Mouse (Mus musculus) neural tube, embryonic 15.5 days (tissue): ENCODE data around the gene Phgr1. TPM values are rescaled to one million over a fixed set of nuclear protein-coding genes. Genes with fewer than 3 reads are reported as not detected.

Source experiments
- ATAC-seq: fragments of 200-750 bp; cut with Nextera tagmentation; 2 replicates; pipeline ENCODE4 v1.8.0; 2017; ENCODE audit warnings: mild to moderate bottlenecking, moderate TSS enrichment, moderate library complexity; ENCODE audit not compliant: low FRiP score
- H3K27ac ChIP-seq: fragments of 300-500 bp; sonication (generic); replicated peaks from 2 replicates; pipeline ENCODE4 v1.5.1; 2015; ENCODE audit warnings: mild to moderate bottlenecking, inconsistent platforms
- H3K27me3 ChIP-seq: fragments of 300-500 bp; sonication (generic); replicated peaks from 2 replicates; pipeline ENCODE4 v1.6.1; 2015; ENCODE audit warnings: inconsistent platforms
- H3K36me3 ChIP-seq: fragments of 300-500 bp; sonication (generic); 2 replicates; pipeline ENCODE4 v1.6.1; 2015; ENCODE audit warnings: inconsistent platforms
- H3K4me1 ChIP-seq: fragments of 300-500 bp; sonication (generic); 2 replicates; pipeline ENCODE4 v1.6.1; 2015; ENCODE audit warnings: inconsistent platforms
- H3K4me2 ChIP-seq: fragments of 300-500 bp; sonication (generic); 2 replicates; pipeline ENCODE4 v1.6.1; 2015; ENCODE audit warnings: inconsistent platforms, mild to moderate bottlenecking, moderate library complexity
- H3K4me3 ChIP-seq: fragments of 300-500 bp; sonication (generic); replicated peaks from 2 replicates; pipeline ENCODE4 v1.5.1; 2015; ENCODE audit warnings: mild to moderate bottlenecking, inconsistent platforms
- H3K9ac ChIP-seq: fragments of 300-500 bp; sonication (generic); replicated peaks from 2 replicates; pipeline ENCODE4 v1.6.1; 2015; ENCODE audit warnings: mild to moderate bottlenecking, inconsistent platforms
- H3K9me3 ChIP-seq: fragments of 300-500 bp; sonication (generic); replicated peaks from 2 replicates; pipeline ENCODE4 v1.6.1; 2016; ENCODE audit warnings: inconsistent platforms
- WGBS: fragments of 180-500 bp; shearing (Covaris S2); methylation state at CpG from one replicate; pipeline ENCODE4 v1.1.7; 2015; ENCODE audit warnings: mixed read lengths; 5-methylcytosine and 5-hydroxymethylcytosine counted together
- polyA plus RNA-seq: library from polyadenylated mRNA; unstranded; fragments of >200 nt; fragmentation: Nextera tagmentation; extraction: Ambion mirVana; gene quantifications from 2 replicates; pipeline ENCODE4 v1.2.1, GENCODE M21; 2015

The Phgr1 gene
- polyA plus RNA-seq, 1 experiment from 2014 or later: not detected

- H3K36me3 ChIP-seq: no peaks in the 10 kb centered on the region
- no peaks in the 10 kb centered on the region; the same call in 1 of the 2 replicates for H3K27me3 ChIP-seq
- no peak overlapping the region for H3K4me2 ChIP-seq
- H3K4me3 ChIP-seq: no peak overlapping the region
- 0 out of 2 replicates have a peak overlapping the region, but pooled peaks have one; percentile 84 for H3K27ac ChIP-seq
- no peaks in the 10 kb centered on the region for H3K9me3 ChIP-seq
- peaks cover 41% of the 10 kb centered on the region for H3K4me1 ChIP-seq
- H3K9ac ChIP-seq: no peak overlapping the region
- ATAC-seq: no peak
- 55% methylated on average over 7 of the region's 7 CpGs for WGBS
Measured at GRCm38 (mm10) chr2:118763469-118763868, 9.1 kb upstream of the Phgr1 start.

GRCm38 (mm10) chr2:118764094-118764831 is 8.3 kb upstream of the Phgr1 start:
- Histone ChIP-seq H3K27ac (peak overlapping the region; percentile 37; the same call in 1 of the 2 replicates), H3K9me3 (no peaks in the 10 kb centered on the region), H3K36me3 (no peaks in the 10 kb centered on the region), H3K27me3 (no peaks in the 10 kb centered on the region; the same call in 1 of the 2 replicates), H3K4me3 (no peak overlapping the region), H3K9ac (no peak overlapping the region), H3K4me2 (peak overlapping the region; percentile 15; the same call in 1 of the 2 replicates), H3K4me1 (peaks cover 41% of the 10 kb centered on the region)
- WGBS: 23% methylated on average over 11 of the region's 11 CpGs
- ATAC-seq: no peak

- Histone ChIP-seq H3K36me3 (no peaks in the 10 kb centered on the region), H3K9me3 (no peaks in the 10 kb centered on the region), H3K4me2 (no peak overlapping the region), H3K4me3 (no peak overlapping the region), H3K9ac (no peak overlapping the region), H3K4me1 (peaks cover 41% of the 10 kb centered on the region), H3K27ac (no peak overlapping the region), H3K27me3 (no peaks in the 10 kb centered on the region; the same call in 1 of the 2 replicates)
- no peak for ATAC-seq
- WGBS: 92% methylated on average over 5 of the region's 5 CpGs
Measured at GRCm38 (mm10) chr2:118764875-118765274, 7.7 kb upstream of the Phgr1 start.

GRCm38 (mm10) chr2:118766041-118767033 is 6.2 kb upstream of the Phgr1 start:
- H3K9ac ChIP-seq: no peak overlapping the region
- no peaks in the 10 kb centered on the region for H3K36me3 ChIP-seq
- no peaks in the 10 kb centered on the region for H3K27me3 ChIP-seq
- H3K4me3 ChIP-seq: no peak overlapping the region
- ATAC-seq: no peak
- WGBS: 81% methylated on average over 10 of the region's 10 CpGs
- H3K27ac ChIP-seq: no peak overlapping the region
- H3K4me2 ChIP-seq: no peak overlapping the region
- H3K9me3 ChIP-seq: no peaks in the 10 kb centered on the region
- peaks cover 28% of the 10 kb centered on the region for H3K4me1 ChIP-seq

- H3K4me3 ChIP-seq: no peak overlapping the region
- 90% methylated on average over 2 of the region's 2 CpGs for WGBS
- H3K27me3 ChIP-seq: no peaks in the 10 kb centered on the region
- no peak overlapping the region for H3K9ac ChIP-seq
- no peaks in the 10 kb centered on the region for H3K9me3 ChIP-seq
- H3K36me3 ChIP-seq: no peaks in the 10 kb centered on the region
- no peak overlapping the region for H3K4me2 ChIP-seq
- ATAC-seq: no peak
- no peak overlapping the region for H3K27ac ChIP-seq
- H3K4me1 ChIP-seq: peaks cover 12% of the 10 kb centered on the region
Measured at GRCm38 (mm10) chr2:118774536-118774935, 2.0 kb downstream of the Phgr1 start.

- Histone ChIP-seq H3K27ac (no peak overlapping the region), H3K4me1 (peaks cover 20% of the 10 kb centered on the region), H3K9me3 (no peaks in the 10 kb centered on the region), H3K4me3 (no peak overlapping the region), H3K27me3 (no peaks in the 10 kb centered on the region), H3K36me3 (no peaks in the 10 kb centered on the region), H3K4me2 (no peak overlapping the region), H3K9ac (no peak overlapping the region)
- ATAC-seq: no peak
- WGBS: 75% methylated on average over 1 of the region's 1 CpGs
Measured at GRCm38 (mm10) chr2:118775396-118775795, 2.8 kb downstream of the Phgr1 start.

GRCm38 (mm10) chr2:118775846-118776245 is 3.3 kb downstream of the Phgr1 start:
- 55% methylated on average over 4 of the region's 4 CpGs for WGBS
- no peaks in the 10 kb centered on the region for H3K27me3 ChIP-seq
- H3K9ac ChIP-seq: no peak overlapping the region; the same call in 1 of the 2 replicates
- no peak overlapping the region for H3K4me3 ChIP-seq
- no peaks in the 10 kb centered on the region for H3K36me3 ChIP-seq
- no peak overlapping the region for H3K4me2 ChIP-seq
- no peak overlapping the region for H3K27ac ChIP-seq
- no peaks in the 10 kb centered on the region for H3K9me3 ChIP-seq
- ATAC-seq: no peak
- peaks cover 24% of the 10 kb centered on the region for H3K4me1 ChIP-seq

GRCm38 (mm10) chr2:118776295-118776694 is 3.7 kb downstream of the Phgr1 start:
- H3K9ac ChIP-seq: no peak overlapping the region; the same call in 1 of the 2 replicates
- H3K27me3 ChIP-seq: no peaks in the 10 kb centered on the region
- no peaks in the 10 kb centered on the region for H3K36me3 ChIP-seq
- no peak overlapping the region for H3K4me2 ChIP-seq
- no peak overlapping the region for H3K27ac ChIP-seq
- peaks cover 28% of the 10 kb centered on the region for H3K4me1 ChIP-seq
- no peaks in the 10 kb centered on the region for H3K9me3 ChIP-seq
- no peak for ATAC-seq
- 79% methylated on average over 2 of the region's 2 CpGs for WGBS
- H3K4me3 ChIP-seq: no peak overlapping the region

- H3K27me3 ChIP-seq: no peaks in the 10 kb centered on the region
- H3K9me3 ChIP-seq: no peaks in the 10 kb centered on the region
- no peaks in the 10 kb centered on the region for H3K36me3 ChIP-seq
- no peak overlapping the region for H3K9ac ChIP-seq
- WGBS: 86% methylated on average over 4 of the region's 4 CpGs
- no peak for ATAC-seq
- no peak overlapping the region for H3K4me3 ChIP-seq
- H3K27ac ChIP-seq: no peak overlapping the region
- H3K4me2 ChIP-seq: no peak overlapping the region
- H3K4me1 ChIP-seq: peaks cover 31% of the 10 kb centered on the region
Measured at GRCm38 (mm10) chr2:118778418-118778817, 5.8 kb downstream of the Phgr1 start.

GRCm38 (mm10) chr2:118779065-118779464 is 6.5 kb downstream of the Phgr1 start:
- peak; percentile 35 for ATAC-seq

More at GRCm38 (mm10) chr2:118779065-118779464, 6.5 kb downstream of the Phgr1 start:
- Histone ChIP-seq H3K4me2 (peak overlapping the region; percentile 69), H3K9me3 (no peaks in the 10 kb centered on the region), H3K36me3 (no peaks in the 10 kb centered on the region), H3K27ac (peak overlapping the region; percentile 87), H3K4me1 (peaks cover 31% of the 10 kb centered on the region), H3K27me3 (no peaks in the 10 kb centered on the region), H3K9ac (no peak overlapping the region; the same call in 1 of the 2 replicates), H3K4me3 (peak overlapping the region; percentile 53)
- WGBS: 5% methylated on average over 10 of the region's 10 CpGs
